Mouse (Mus musculus): ENCODE results near the gene Acat1. TPM values are rescaled to one million over a fixed set of nuclear protein-coding genes. Genes with fewer than 3 reads are reported as not detected.
A peak's percentile ranks its signal among the peaks of the same experiment; 100 is the strongest.

The Acat1 gene
- total RNA-seq, 2 experiments from 2014 or later, result 56.7 to 59.2 TPM

GRCm38 (mm10) chr9:53535416-53536320 lies 74.5 kb downstream of the Acat1 start:
- peak in 1 of 2 experiments; percentile 2 for DNase-seq (ENCODE audit: low spot score in 2 of 2)

Other genes starting within 250 kb of the Acat1 start
- 1 to 10 TPM; 6.0 to 6.9 TPM for gene Kdelc2, start 226.4 kb downstream of the Acat1 start, total RNA-seq (2021)
- 1 to 10 TPM in 1 of 2 experiments, under 1 TPM in 1; 0.35 to 1.4 TPM for gene 4930550C14Rik, start 208.1 kb downstream of the Acat1 start, total RNA-seq (2021)
- gene Atm, start 73.6 kb downstream of the Acat1 start, total RNA-seq (2021), result 10 to 100 TPM; 14.0 to 16.2 TPM
- 10 to 100 TPM; 18.9 to 22.0 TPM for gene Npat, start 73.3 kb downstream of the Acat1 start, total RNA-seq (2021)
- 10 to 100 TPM; 54.7 to 56.4 TPM for gene Cul5, start 59.6 kb upstream of the Acat1 start, total RNA-seq (2021)
- gene Rab39, start 95.8 kb upstream of the Acat1 start, total RNA-seq (2021), result 1 to 10 TPM; 1.2 to 1.6 TPM
- 1 to 10 TPM; 2.4 to 2.8 TPM for gene Slc35f2, start 161.2 kb upstream of the Acat1 start, total RNA-seq (2021)
- not detected for gene Sln, start 239.8 kb upstream of the Acat1 start, total RNA-seq (2021)

All from left cerebral cortex, adult 18-20 months (tissue).